Mouse (Mus musculus) forebrain, embryonic 12.5 days (tissue): ENCODE results near the gene Gm20388. TPM values are rescaled to one million over a fixed set of nuclear protein-coding genes. Genes with fewer than 3 reads are reported as not detected.

Experiments
- ATAC-seq: fragments of 200-750 bp; cut with Nextera tagmentation; 2 replicates; pipeline ENCODE4 v1.8.0; 2017; ENCODE audit warnings: moderate TSS enrichment; ENCODE audit not compliant: low FRiP score
- H3K27ac ChIP-seq: fragments of 300-500 bp; sonication (generic); 2 replicates; pipeline ENCODE4 v1.5.1; 2016; ENCODE audit warnings: mild to moderate bottlenecking
- H3K27me3 ChIP-seq: fragments of 300-500 bp; sonication (generic); 2 replicates; pipeline ENCODE4 v1.6.1; 2016; ENCODE audit warnings: mild to moderate bottlenecking
- H3K36me3 ChIP-seq: fragments of 300-500 bp; sonication (generic); replicated peaks from 2 replicates; pipeline ENCODE4 v1.6.1; 2016; ENCODE audit warnings: mild to moderate bottlenecking
- H3K4me1 ChIP-seq: fragments of 300-500 bp; sonication (generic); 2 replicates; pipeline ENCODE4 v1.6.1; 2016
- H3K4me2 ChIP-seq: fragments of 300-500 bp; sonication (generic); 2 replicates; pipeline ENCODE4 v1.6.1; 2016; ENCODE audit warnings: mild to moderate bottlenecking, moderate library complexity
- H3K4me3 ChIP-seq: fragments of 300-500 bp; sonication (generic); replicated peaks from 2 replicates; pipeline ENCODE4 v1.5.1; 2016; ENCODE audit warnings: mild to moderate bottlenecking
- H3K9ac ChIP-seq: fragments of 300-500 bp; sonication (generic); 2 replicates; pipeline ENCODE4 v1.6.1; 2016; ENCODE audit warnings: mild to moderate bottlenecking
- H3K9me3 ChIP-seq: fragments of 300-500 bp; sonication (generic); 2 replicates; pipeline ENCODE4 v1.6.1; 2016
- WGBS: fragments of 180-500 bp; shearing (Covaris S2); methylation state at CpG from one replicate; pipeline ENCODE4 v1.1.7; 2016; 5-methylcytosine and 5-hydroxymethylcytosine counted together
- polyA plus RNA-seq: library from polyadenylated mRNA; unstranded; fragments of >200 nt; fragmentation: Nextera tagmentation; extraction: Ambion mirVana; gene quantifications from 2 replicates; pipeline ENCODE4 v1.2.1, GENCODE M21; 2016

Gene Gm20388
- polyA plus RNA-seq, 1 experiment from 2014 or later, result not detected

DNA sequence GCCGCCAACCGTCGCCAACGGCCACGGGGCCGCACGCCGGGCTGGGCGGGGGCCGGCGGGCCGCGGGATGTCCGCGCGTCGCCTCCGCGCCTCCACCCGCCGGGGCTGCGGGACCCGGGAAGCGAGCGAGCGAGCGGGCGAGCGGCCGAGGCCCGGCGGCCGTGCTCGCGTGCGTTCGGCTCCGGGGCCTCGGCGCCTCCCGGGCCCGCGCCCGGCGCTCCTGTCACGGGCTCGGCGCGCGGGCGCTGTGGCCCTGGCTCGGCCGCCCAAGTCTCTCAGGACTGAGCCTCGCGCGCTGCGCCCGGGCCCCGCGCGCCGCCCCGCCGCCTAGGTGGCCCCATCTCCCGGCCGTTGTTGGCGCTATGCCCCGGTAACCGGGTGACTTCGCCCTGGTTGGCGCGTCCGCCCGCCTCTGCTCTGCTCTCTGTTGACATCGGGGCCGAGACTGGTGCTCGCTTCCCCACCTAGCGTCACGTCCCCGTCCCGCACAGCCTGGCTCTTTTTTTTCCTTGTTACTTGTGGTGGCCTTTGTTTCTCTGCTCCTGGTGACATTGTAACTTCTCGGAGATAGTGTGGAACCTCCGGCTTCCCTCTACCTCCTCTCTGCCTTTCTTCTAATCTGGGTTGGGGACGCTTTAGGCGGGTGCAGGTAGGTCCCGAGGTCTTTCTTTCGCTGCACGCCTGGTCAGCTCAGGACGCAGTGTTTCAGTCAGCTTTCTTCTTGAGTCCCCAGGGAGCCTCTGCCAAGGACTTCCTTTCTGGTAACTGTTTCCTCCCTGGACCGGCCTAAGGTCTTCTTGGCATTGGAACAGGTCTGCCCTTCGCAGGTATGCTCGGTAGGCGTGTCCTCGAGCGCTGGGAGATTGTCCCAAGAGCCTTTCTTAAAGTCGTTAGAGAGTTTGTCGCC is 2040.4 kb downstream of the Gm20388 start:
- H3K36me3 ChIP-seq, result peaks cover 25% of the 10 kb centered on the region
- peak overlapping the region; percentile 90 for H3K4me3 ChIP-seq
- peak overlapping the region; percentile 95 for H3K4me2 ChIP-seq
- 1% methylated on average over 68 of the region's 97 CpGs for WGBS
- H3K9ac ChIP-seq, result peak overlapping the region; percentile 99
- H3K27ac ChIP-seq, result peak overlapping the region; percentile 96
- H3K27me3 ChIP-seq, result no peaks in the 10 kb centered on the region
- peaks cover 53% of the 10 kb centered on the region for H3K4me1 ChIP-seq
- ATAC-seq, result peak; percentile 4
- H3K9me3 ChIP-seq, result no peaks in the 10 kb centered on the region

DNA sequence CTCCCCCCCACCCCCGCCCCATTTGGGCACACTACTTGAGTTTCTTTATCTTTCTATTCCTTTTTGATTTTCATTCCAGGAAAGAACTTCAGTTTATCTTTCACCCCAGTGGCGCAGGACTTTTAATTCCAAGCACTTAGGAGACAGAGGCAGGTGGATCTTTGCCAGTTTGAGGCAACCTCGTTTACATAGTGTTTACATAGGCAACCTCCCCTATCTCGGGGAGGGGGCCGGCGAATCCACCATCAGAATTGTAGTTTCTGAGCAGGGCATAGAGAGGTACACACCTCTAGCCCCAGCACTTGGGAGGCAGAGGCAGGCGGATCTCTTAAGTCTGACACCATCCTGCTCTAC is 2041.0 kb downstream of the Gm20388 start:
- H3K4me3 ChIP-seq, result peak overlapping the region; percentile 90
- H3K4me2 ChIP-seq, result peak overlapping the region; percentile 95
- no peaks in the 10 kb centered on the region for H3K9me3 ChIP-seq
- no peaks in the 10 kb centered on the region for H3K27me3 ChIP-seq
- no peak overlapping the region for H3K27ac ChIP-seq
- 39% methylated on average over 7 of the region's 7 CpGs for WGBS
- peaks cover 30% of the 10 kb centered on the region for H3K36me3 ChIP-seq
- peak overlapping the region; percentile 99 for H3K9ac ChIP-seq
- peaks cover 52% of the 10 kb centered on the region for H3K4me1 ChIP-seq
- no peak for ATAC-seq

GRCm38 (mm10) chr8:121952122-121952521 is 2041.5 kb downstream of the Gm20388 start:
- H3K27me3 ChIP-seq, result no peaks in the 10 kb centered on the region
- H3K36me3 ChIP-seq, result peaks cover 30% of the 10 kb centered on the region
- H3K4me3 ChIP-seq, result peak overlapping the region; percentile 90
- H3K27ac ChIP-seq, result peak overlapping the region; percentile 19; the same call in 1 of the 2 replicates
- peaks cover 47% of the 10 kb centered on the region for H3K4me1 ChIP-seq
- peak overlapping the region; percentile 95 for H3K4me2 ChIP-seq
- ATAC-seq, result no peak
- no peaks in the 10 kb centered on the region for H3K9me3 ChIP-seq
- H3K9ac ChIP-seq, result peak overlapping the region; percentile 99

- Histone ChIP-seq H3K4me1 (peaks cover 40% of the 10 kb centered on the region), H3K27ac (no peak overlapping the region), H3K4me2 (peak overlapping the region; percentile 95), H3K9ac (peak overlapping the region; percentile 99; the same call in 1 of the 2 replicates), H3K9me3 (no peaks in the 10 kb centered on the region), H3K36me3 (peaks cover 30% of the 10 kb centered on the region), H3K27me3 (no peaks in the 10 kb centered on the region), H3K4me3 (0 out of 2 replicates have a peak overlapping the region, but pooled peaks have one; percentile 11)
- ATAC-seq, result no peak
- WGBS, result 84% methylated on average over 7 of the region's 7 CpGs
These were observed 2042.2 kb downstream of the Gm20388 start for GRCm38 (mm10) chr8:121952800-121953199.

GRCm38 (mm10) chr8:121953821-121954545 is 2043.3 kb downstream of the Gm20388 start:
- Histone ChIP-seq H3K27ac (no peak overlapping the region), H3K4me2 (no peak overlapping the region), H3K36me3 (peaks cover 30% of the 10 kb centered on the region), H3K9ac (no peak overlapping the region), H3K9me3 (no peaks in the 10 kb centered on the region), H3K4me3 (no peak overlapping the region), H3K4me1 (peaks cover 28% of the 10 kb centered on the region), H3K27me3 (no peaks in the 10 kb centered on the region)
- ATAC-seq, result no peak
- WGBS, result 85% methylated on average over 3 of the region's 3 CpGs

DNA sequence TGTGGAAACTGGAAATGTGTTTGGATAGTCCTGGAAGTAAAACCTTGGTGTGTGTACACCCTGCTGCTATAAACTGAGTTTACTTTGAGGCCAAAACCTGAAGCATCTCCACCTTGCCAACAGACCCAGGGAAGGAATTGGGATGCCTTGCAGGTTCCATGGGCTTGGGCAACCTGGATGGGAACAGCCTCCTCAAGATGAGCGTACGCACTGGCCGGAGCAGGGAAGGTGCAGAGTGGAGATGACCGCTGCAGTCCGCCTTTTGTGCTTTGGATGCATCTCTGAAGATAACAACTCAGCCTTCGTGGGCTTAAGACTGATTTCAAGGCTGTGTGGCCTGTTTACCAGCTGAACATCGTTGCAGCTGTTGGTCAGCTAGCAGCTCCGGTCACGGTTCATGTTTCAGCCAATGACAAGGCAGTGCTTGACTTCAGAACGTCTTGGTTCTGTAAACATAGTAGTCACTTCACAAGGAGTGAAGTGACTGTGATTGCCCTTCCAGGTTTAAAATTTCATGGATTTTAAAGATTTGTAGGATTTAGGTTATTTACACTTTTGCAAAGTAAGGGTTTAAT is 2044.4 kb downstream of the Gm20388 start:
- Histone ChIP-seq H3K9ac (no peak overlapping the region), H3K4me3 (no peak overlapping the region), H3K4me2 (no peak overlapping the region), H3K27me3 (no peaks in the 10 kb centered on the region), H3K27ac (no peak overlapping the region), H3K4me1 (peaks cover 22% of the 10 kb centered on the region), H3K36me3 (peaks cover 30% of the 10 kb centered on the region), H3K9me3 (no peaks in the 10 kb centered on the region)
- ATAC-seq, result no peak
- 88% methylated on average over 10 of the region's 10 CpGs for WGBS

DNA sequence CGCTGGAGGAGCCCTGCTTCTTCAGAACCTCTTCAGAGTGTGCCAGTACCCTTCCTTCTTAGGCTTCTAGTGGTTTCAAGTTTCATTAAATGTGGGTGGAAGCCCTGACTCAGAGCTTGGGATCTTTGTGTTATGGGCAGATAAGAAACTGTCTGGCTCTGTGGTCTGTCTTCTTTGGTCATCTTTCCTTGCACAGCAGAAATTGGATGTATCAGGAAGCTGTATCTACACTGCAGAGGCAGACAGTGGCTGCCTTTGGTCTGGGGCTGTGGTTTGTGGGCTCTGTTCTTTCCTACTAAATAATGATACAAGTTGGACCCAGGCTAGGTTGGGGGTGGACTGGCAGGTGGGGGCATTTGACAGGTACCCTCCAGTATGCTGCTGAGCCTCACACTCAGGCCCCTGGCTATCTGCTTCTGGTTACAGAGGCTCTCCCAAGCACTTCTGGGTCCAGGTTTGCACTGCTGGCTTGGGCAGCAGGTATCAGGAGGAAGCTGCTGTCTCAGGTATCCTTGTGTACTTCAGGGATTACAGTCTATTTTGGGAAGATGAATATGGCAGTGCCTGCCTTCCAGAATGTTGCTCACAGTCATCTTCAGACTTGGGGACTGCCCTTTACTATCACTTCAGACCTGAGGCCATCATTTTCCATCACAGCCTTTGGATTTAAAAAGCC is 2045.3 kb downstream of the Gm20388 start:
- H3K4me2 ChIP-seq, result no peak overlapping the region
- H3K4me1 ChIP-seq, result peaks cover 22% of the 10 kb centered on the region
- ATAC-seq, result no peak
- H3K9ac ChIP-seq, result no peak overlapping the region
- WGBS, result 93% methylated on average over 1 of the region's 1 CpGs
- no peaks in the 10 kb centered on the region for H3K9me3 ChIP-seq
- H3K27ac ChIP-seq, result no peak overlapping the region
- no peaks in the 10 kb centered on the region for H3K27me3 ChIP-seq
- peaks cover 30% of the 10 kb centered on the region for H3K36me3 ChIP-seq
- no peak overlapping the region for H3K4me3 ChIP-seq

- Histone ChIP-seq H3K27ac (no peak overlapping the region), H3K27me3 (no peaks in the 10 kb centered on the region), H3K4me1 (peaks cover 2% of the 10 kb centered on the region), H3K4me2 (no peak overlapping the region), H3K36me3 (peaks cover 29% of the 10 kb centered on the region), H3K9ac (no peak overlapping the region), H3K9me3 (no peaks in the 10 kb centered on the region), H3K4me3 (no peak overlapping the region)
- no peak for ATAC-seq
- WGBS, result 96% methylated on average over 1 of the region's 1 CpGs
These were observed 2047.8 kb downstream of the Gm20388 start for GRCm38 (mm10) chr8:121958395-121958794.

DNA sequence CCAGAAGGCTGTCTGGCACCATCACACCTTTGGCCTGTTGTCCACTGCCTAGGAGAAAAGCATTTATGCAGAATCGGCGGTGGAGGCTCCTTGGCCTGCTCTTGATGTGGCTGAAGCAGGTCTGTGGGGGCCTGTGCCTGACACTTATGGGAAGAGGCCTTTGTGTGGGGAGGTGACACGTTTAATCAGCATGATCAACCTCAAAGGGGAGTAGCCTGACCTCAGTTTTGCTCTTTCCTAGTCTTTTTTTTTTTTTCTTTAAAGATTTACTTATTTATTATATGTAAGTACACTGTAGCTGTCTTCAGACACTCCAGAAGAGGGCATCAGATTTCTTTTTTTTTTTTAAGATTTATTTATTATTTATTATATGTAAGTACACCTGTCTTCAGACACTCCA is 2052.3 kb downstream of the Gm20388 start:
- H3K4me3 ChIP-seq, result no peak overlapping the region
- no peaks in the 10 kb centered on the region for H3K27me3 ChIP-seq
- H3K9me3 ChIP-seq, result no peaks in the 10 kb centered on the region
- H3K27ac ChIP-seq, result no peak overlapping the region
- no peak overlapping the region for H3K4me2 ChIP-seq
- H3K36me3 ChIP-seq, result no peaks in the 10 kb centered on the region
- no peak for ATAC-seq
- WGBS, result 75% methylated on average over 3 of the region's 3 CpGs
- no peak overlapping the region for H3K9ac ChIP-seq
- H3K4me1 ChIP-seq, result peaks cover 23% of the 10 kb centered on the region

DNA sequence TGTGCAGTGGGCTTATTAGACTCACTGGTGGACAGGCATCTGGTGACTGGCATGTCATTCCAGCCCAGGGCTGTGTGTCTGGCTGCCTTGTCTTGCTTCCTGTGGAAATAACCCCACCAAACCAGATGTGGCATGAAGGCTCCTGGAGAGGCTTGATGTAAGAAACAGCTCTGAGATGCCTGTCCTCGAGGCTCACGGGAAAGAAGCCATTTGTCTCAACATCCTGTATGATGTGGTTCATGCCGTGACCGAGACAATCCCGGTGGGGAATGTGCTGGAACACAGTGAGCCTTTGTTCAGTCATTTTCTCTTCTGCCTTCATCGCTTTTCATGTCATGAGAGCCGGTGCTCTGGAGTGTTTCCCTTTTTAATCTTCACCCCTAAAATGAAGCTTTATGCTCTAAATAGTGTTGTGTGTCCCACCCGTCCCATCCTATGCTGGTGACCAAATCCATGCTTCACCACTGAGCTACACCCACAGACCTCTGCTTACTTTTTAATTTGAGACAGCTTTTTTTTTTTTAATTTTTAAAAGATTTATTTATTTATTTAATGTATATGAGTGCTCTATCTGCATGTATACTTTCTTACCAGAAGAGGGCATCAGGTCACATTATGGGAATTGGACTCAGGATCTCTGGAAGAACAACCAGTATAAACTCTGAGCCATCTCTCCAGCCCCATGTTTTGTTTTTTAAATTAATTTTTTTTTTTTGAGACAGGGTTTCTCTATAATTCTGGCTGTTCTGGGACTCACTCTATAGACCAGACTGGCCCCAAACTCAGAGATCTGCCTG is 2054.3 kb downstream of the Gm20388 start:
- H3K9ac ChIP-seq, result no peak overlapping the region
- no peak overlapping the region for H3K27ac ChIP-seq
- 85% methylated on average over 8 of the region's 8 CpGs for WGBS
- H3K4me1 ChIP-seq, result peaks cover 31% of the 10 kb centered on the region
- no peak overlapping the region for H3K4me3 ChIP-seq
- H3K27me3 ChIP-seq, result no peaks in the 10 kb centered on the region
- H3K36me3 ChIP-seq, result no peaks in the 10 kb centered on the region
- ATAC-seq, result no peak
- no peaks in the 10 kb centered on the region for H3K9me3 ChIP-seq
- no peak overlapping the region for H3K4me2 ChIP-seq

DNA sequence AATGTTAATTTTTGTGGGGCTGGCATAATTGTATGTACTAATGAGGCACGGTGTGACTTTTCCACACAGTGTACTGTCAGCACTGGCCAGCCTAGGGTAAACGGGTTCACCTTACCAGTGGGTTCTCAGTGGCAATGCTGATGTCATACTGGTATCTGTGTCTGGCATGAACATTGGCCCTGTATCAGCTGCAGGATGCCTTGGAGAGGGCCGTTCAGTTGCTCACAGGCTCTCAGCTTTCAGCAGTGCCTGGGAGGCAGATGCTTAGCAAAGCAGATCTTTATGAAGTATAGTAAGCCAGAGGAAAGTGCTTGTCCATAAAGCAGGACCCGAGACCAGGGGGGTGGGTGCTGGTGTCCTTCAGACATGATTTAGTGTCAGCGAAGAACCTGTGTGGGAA is 2055.5 kb downstream of the Gm20388 start:
- no peaks in the 10 kb centered on the region for H3K27me3 ChIP-seq
- H3K4me3 ChIP-seq, result no peak overlapping the region
- no peaks in the 10 kb centered on the region for H3K9me3 ChIP-seq
- no peaks in the 10 kb centered on the region for H3K36me3 ChIP-seq
- no peak for ATAC-seq
- no peak overlapping the region for H3K4me2 ChIP-seq
- 67% methylated on average over 5 of the region's 5 CpGs for WGBS
- H3K9ac ChIP-seq, result 0 out of 2 replicates have a peak overlapping the region, but pooled peaks have one; percentile 25
- 0 out of 2 replicates have a peak overlapping the region, but pooled peaks have one; percentile 65 for H3K27ac ChIP-seq
- H3K4me1 ChIP-seq, result peaks cover 39% of the 10 kb centered on the region
